Mouse (Mus musculus) forebrain, embryonic 12.5 days (tissue): ENCODE measurements around the gene Dcaf8. TPM values are rescaled to one million over a fixed set of nuclear protein-coding genes. Genes with fewer than 3 reads are reported as not detected.

Experiments
- ATAC-seq: fragments of 200-750 bp; cut with Nextera tagmentation; 2 replicates; pipeline ENCODE4 v1.8.0; 2017; ENCODE audit warnings: moderate TSS enrichment; ENCODE audit not compliant: low FRiP score
- H3K27ac ChIP-seq: fragments of 300-500 bp; sonication (generic); 2 replicates; pipeline ENCODE4 v1.5.1; 2016; ENCODE audit warnings: mild to moderate bottlenecking
- H3K27me3 ChIP-seq: fragments of 300-500 bp; sonication (generic); 2 replicates; pipeline ENCODE4 v1.6.1; 2016; ENCODE audit warnings: mild to moderate bottlenecking
- H3K36me3 ChIP-seq: fragments of 300-500 bp; sonication (generic); replicated peaks from 2 replicates; pipeline ENCODE4 v1.6.1; 2016; ENCODE audit warnings: mild to moderate bottlenecking
- H3K4me1 ChIP-seq: fragments of 300-500 bp; sonication (generic); 2 replicates; pipeline ENCODE4 v1.6.1; 2016
- H3K4me2 ChIP-seq: fragments of 300-500 bp; sonication (generic); 2 replicates; pipeline ENCODE4 v1.6.1; 2016; ENCODE audit warnings: mild to moderate bottlenecking, moderate library complexity
- H3K4me3 ChIP-seq: fragments of 300-500 bp; sonication (generic); replicated peaks from 2 replicates; pipeline ENCODE4 v1.5.1; 2016; ENCODE audit warnings: mild to moderate bottlenecking
- H3K9ac ChIP-seq: fragments of 300-500 bp; sonication (generic); 2 replicates; pipeline ENCODE4 v1.6.1; 2016; ENCODE audit warnings: mild to moderate bottlenecking
- H3K9me3 ChIP-seq: fragments of 300-500 bp; sonication (generic); 2 replicates; pipeline ENCODE4 v1.6.1; 2016
- WGBS: fragments of 180-500 bp; shearing (Covaris S2); methylation state at CpG from one replicate; pipeline ENCODE4 v1.1.7; 2016; 5-methylcytosine and 5-hydroxymethylcytosine counted together
- polyA plus RNA-seq: library from polyadenylated mRNA; unstranded; fragments of >200 nt; fragmentation: Nextera tagmentation; extraction: Ambion mirVana; gene quantifications from 2 replicates; pipeline ENCODE4 v1.2.1, GENCODE M21; 2016

The Dcaf8 gene
- polyA plus RNA-seq, 1 experiment from 2014 or later, result 143 TPM

DNA sequence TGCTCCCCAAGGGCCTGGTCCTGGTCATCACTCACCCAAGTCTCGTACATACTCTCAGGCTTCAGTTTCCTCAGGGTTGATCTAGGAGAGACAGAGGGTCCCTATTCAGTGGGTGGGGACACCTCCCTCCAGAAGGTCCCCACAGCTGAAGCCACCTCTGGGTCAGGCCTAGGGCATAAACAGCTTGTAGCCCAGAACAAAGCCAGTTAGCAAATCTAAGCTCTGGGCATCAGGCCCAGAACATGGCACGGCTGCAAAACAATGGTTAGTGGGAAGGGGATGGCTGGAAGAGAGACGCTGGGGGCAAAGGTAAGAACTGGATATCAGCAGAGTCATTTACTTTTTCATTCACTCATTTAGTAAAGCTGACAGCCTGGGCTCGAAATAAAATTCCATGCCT is 65.9 kb downstream of the Dcaf8 start:
- Histone ChIP-seq H3K9me3 (no peaks in the 10 kb centered on the region), H3K36me3 (no peaks in the 10 kb centered on the region), H3K4me2 (no peak overlapping the region), H3K4me1 (peaks cover 40% of the 10 kb centered on the region), H3K27me3 (no peaks in the 10 kb centered on the region), H3K27ac (no peak overlapping the region), H3K9ac (no peak overlapping the region), H3K4me3 (no peak overlapping the region)
- ATAC-seq, result no peak
- 68% methylated on average over 4 of the region's 4 CpGs for WGBS

DNA sequence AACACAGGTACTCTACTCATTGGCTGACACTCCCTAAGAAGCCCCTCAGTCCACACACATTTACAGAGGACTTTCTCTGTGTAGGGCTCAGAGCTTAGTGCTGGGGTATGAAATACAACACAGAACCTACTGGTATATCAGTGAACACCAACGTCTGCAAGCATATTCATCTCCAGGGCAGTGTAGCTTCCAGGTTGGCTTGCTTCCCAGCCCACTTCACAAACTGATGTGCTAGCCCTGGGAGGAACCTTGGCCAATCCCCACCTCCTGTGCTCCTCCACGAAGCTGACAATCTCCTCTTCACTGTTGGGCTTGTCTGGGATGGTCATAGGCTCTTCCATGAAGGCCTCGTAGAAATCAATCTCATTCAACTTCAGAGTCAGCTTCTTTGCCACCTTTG is 66.9 kb downstream of the Dcaf8 start:
- Histone ChIP-seq H3K4me3 (no peak overlapping the region), H3K4me1 (peaks cover 49% of the 10 kb centered on the region), H3K9ac (no peak overlapping the region), H3K36me3 (no peaks in the 10 kb centered on the region), H3K27ac (0 out of 2 replicates have a peak overlapping the region, but pooled peaks have one; percentile 13), H3K4me2 (no peak overlapping the region), H3K9me3 (no peaks in the 10 kb centered on the region), H3K27me3 (no peaks in the 10 kb centered on the region)
- ATAC-seq, result no peak
- 70% methylated on average over 3 of the region's 3 CpGs for WGBS

DNA sequence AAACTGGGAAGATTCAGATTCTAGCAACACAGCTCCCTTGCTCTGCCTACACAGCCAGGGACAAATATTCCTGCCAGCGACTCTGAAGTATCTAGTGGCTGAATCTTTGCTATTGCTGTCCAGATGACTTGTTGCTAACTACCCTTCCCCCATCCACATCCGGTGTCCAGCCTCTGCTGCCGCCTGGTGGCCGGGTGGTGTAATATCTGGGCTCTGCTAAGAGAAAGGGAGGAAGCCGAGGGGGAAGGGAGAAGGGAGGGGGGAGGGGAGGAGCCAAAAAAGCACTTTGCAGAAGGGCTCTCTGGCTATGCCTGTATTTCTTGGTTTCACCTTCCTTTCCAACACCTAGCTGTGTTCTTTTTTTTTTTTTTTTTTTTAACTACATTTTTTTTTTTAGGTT is 69.3 kb downstream of the Dcaf8 start:
- Histone ChIP-seq H3K9me3 (no peaks in the 10 kb centered on the region), H3K27me3 (no peaks in the 10 kb centered on the region), H3K36me3 (no peaks in the 10 kb centered on the region), H3K9ac (peak overlapping the region; percentile 33; the same call in 1 of the 2 replicates), H3K4me3 (no peak overlapping the region), H3K27ac (peak overlapping the region; percentile 63; the same call in 1 of the 2 replicates), H3K4me1 (peaks cover 66% of the 10 kb centered on the region), H3K4me2 (peak overlapping the region; percentile 40)
- peak; percentile 63 for ATAC-seq
- 0% methylated on average over 5 of the region's 5 CpGs for WGBS

DNA sequence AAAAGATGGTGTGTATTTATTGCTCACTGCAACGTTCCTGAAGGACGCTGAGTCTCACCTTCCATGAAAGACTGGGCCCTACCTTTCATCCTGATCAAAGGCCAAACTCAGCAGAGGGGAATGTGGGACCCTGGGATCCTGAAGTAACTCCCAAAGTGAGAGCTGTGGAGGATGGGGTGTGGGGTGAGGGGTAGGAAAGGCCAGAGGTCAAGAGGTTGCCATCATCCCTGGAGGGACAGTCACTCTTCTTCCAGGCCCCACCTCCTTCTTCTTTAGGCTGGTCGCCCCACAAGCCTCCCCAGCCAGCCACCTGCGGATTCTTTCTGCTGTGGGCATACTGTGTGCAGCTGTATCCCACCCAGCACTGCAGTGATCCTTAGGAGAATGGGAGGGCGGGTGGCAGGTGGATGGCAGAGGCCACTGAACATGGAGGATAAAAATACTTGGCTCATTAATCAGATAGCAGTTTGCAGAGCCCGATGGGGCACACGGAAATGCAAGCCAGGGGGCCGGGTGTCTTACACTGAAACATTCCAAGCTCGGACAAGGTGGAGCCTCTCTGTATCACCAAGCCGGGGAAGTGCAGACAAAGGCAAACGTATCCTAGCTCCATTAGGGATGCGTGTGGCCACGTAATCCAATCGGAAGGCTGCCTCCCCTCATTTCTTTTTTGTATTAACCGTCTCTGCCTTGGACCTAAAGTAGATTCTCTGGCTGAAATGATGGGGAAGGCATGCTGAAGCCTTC is 70.5 kb downstream of the Dcaf8 start:
- 52% methylated on average over 15 of the region's 15 CpGs for WGBS
- no peaks in the 10 kb centered on the region for H3K27me3 ChIP-seq
- peak overlapping the region; percentile 36; the same call in 1 of the 2 replicates for H3K27ac ChIP-seq
- peaks cover 67% of the 10 kb centered on the region for H3K4me1 ChIP-seq
- H3K9me3 ChIP-seq, result no peaks in the 10 kb centered on the region
- no peak overlapping the region for H3K4me2 ChIP-seq
- H3K36me3 ChIP-seq, result no peaks in the 10 kb centered on the region
- no peak overlapping the region for H3K4me3 ChIP-seq
- no peak for ATAC-seq
- H3K9ac ChIP-seq, result no peak overlapping the region

DNA sequence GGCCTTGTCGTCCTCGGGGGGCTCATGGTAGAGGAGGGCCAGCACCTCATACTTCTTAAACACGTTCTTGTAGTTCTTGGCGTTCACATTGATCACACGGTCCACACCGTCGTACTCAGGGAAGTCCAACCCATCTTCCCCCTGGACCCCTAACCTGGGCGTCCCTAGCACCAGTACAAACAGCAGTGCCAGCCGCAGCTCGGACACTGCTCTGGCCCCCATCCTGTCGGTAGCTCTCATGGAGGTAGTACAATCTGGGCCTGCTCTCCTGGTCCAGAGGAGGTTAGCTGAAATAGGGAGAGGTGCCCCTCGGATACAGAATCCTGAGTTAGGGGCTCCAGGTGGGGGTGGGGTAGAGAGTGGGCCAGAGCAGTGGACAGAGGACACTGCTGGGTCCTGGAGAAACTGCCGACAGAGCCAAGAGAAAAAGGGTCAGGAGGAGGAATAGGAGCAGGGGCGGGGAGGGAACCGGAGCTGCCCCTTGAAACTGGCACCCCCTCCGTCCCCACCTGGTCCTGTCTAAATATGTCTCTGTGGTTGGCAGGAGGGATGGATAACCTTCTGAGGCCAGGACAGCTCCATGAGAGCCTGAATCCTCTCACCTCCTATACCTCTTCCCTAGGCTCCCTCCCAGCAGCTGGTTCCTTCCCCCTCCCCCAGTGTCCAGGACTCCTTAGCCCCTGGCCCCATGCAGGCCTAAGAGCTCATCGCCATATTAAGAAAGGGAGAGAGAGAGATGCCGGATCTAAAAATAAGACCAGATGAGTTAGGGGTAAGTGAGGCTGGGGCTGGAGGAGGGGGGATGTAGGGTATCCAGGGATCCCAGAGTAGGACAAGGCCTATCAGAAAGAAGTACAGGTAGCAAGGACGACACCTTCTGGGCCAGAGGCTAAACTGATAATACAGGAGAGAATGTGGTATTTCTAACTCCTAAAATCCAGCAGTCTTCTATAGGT is 71.8 kb downstream of the Dcaf8 start, which contains the start of gene Casq1:
Gene Casq1 (minus strand): TSS at position 418 of the 956 bp plus-strand sequence.
- no peak within 1 kb of the TSS for H3K9ac ChIP-seq
- H3K27ac ChIP-seq, result peak within 1 kb of the TSS; percentile 81
- 77% methylated on average over 19 of the region's 19 CpGs for WGBS

DNA sequence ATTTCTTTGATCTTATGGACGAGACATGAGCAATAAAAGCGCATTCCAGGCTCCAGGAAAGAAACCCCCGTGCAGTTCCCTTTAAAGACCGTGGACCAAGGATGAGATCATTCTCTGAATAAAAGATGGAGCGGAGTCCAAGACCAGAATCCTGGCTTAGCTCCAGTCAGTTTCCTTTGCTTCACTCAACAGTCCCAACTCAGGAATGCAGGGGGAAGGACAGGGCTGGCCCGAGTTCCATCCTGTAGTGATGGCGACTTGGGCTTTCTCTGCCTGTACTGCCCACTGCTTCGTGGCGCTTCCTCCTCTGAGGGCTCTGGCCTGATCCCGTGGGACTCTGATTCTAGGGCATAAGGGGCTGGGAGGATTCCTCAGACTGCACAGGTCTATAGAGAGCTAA is 72.5 kb downstream of the Dcaf8 start:
- Histone ChIP-seq H3K4me3 (no peak overlapping the region), H3K27ac (peak overlapping the region; percentile 81), H3K36me3 (no peaks in the 10 kb centered on the region), H3K27me3 (no peaks in the 10 kb centered on the region), H3K4me2 (no peak overlapping the region), H3K9me3 (no peaks in the 10 kb centered on the region), H3K4me1 (peaks cover 57% of the 10 kb centered on the region), H3K9ac (no peak overlapping the region)
- 47% methylated on average over 10 of the region's 10 CpGs for WGBS
- ATAC-seq, result peak; percentile 57; the same call in 1 of the 2 replicates

More for the DNA sequence above, 71.8 kb downstream of the Dcaf8 start, which contains the start of gene Casq1:
- ATAC-seq, result no peak; the same call in 1 of the 2 replicates
- Histone ChIP-seq H3K9me3 (no peaks in the 10 kb centered on the region), H3K36me3 (no peaks in the 10 kb centered on the region), H3K4me2 (no peak within 1 kb of the TSS), H3K4me3 (no peak within 1 kb of the TSS), H3K4me1 (peaks cover 57% of the 10 kb centered on the region), H3K27me3 (no peaks in the 10 kb centered on the region)

DNA sequence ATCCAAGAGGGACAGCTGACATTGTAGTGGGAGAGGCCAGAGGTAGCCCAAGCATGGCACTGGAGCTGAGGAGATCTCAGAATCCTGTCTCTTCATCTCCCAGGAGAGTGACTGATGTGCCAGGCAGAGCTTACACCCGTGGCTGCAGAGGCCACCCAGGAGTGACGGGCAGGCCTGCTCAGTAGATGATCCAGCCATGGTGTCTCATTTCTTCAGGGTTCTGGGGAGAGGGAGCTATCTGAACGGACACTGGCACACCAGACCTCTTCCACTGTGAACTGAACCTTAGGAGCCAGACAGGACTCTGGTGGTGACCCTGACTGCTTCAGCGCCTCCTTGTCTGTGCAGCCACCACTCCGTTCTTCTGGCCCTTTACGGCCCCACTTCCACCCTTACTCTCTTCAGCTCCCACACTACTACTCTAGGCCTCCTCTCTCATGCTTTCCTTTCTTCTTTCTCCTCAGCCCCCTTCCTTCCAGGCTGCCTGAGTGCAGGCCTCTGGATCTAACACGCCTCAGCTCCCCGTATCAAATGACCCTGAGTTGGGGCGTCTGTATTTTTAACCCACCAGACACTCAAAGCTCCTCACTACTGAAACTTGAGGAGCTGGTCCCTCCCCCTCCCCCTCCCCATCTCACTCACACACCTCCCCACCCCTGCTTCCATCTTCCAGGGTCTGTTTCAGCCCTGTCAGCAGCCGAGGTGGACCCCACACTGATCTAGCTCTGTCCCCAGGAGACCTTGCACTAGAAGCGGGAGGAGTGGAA is 73.6 kb downstream of the Dcaf8 start:
- H3K9ac ChIP-seq, result peak overlapping the region; percentile 21; the same call in 1 of the 2 replicates
- no peak for ATAC-seq
- no peak overlapping the region for H3K4me2 ChIP-seq
- no peaks in the 10 kb centered on the region for H3K27me3 ChIP-seq
- peak overlapping the region; percentile 57 for H3K27ac ChIP-seq
- WGBS, result 43% methylated on average over 11 of the region's 11 CpGs
- no peaks in the 10 kb centered on the region for H3K9me3 ChIP-seq
- H3K4me1 ChIP-seq, result peaks cover 57% of the 10 kb centered on the region
- no peak overlapping the region for H3K4me3 ChIP-seq
- no peaks in the 10 kb centered on the region for H3K36me3 ChIP-seq

DNA sequence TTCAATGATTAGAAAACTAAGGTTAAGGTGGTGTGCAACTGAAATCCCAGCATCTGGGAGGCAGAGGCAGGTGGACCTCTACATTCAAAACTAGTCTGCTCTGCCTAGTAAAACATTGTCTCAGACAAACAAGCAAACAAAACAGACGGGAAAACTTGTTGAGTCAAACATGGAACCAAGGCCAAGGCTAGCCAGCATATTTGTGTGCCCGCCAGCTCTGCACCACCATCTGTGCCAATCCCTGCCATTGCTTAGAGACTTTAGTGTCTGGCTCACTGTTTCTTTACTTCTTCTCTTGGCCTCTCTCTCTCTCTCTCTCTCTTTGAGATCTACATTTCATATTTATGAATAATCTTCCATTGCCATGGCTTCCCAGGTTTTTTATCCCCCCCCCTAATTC is 80.3 kb downstream of the Dcaf8 start:
- no peak overlapping the region for H3K4me2 ChIP-seq
- no peak for ATAC-seq
- no peaks in the 10 kb centered on the region for H3K4me1 ChIP-seq
- H3K9ac ChIP-seq, result no peak overlapping the region
- 86% methylated on average over 2 of the region's 2 CpGs for WGBS
- no peaks in the 10 kb centered on the region for H3K27me3 ChIP-seq
- no peak overlapping the region for H3K27ac ChIP-seq
- no peaks in the 10 kb centered on the region for H3K9me3 ChIP-seq
- H3K4me3 ChIP-seq, result no peak overlapping the region
- H3K36me3 ChIP-seq, result no peaks in the 10 kb centered on the region

DNA sequence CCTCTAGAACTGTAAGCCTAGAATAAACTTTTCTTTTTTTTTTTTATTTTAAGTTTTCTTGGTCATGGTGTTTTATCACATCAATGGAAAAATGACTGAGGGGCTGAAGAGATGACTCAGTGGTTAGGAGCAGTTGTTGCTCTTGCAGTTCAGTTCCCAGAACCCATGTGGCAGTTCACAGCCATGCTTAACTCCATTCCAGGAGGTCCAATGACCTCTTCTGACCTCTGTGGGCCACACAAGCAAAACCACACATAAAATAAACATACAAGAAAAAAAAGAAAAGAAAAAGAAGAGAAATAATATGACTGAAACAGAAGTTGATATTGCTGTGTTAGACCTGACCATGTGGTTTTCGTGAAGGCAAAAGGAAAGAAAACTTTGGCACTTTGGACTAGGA is 81.3 kb downstream of the Dcaf8 start:
- no peak for ATAC-seq
- no peak overlapping the region for H3K27ac ChIP-seq
- H3K9me3 ChIP-seq, result no peaks in the 10 kb centered on the region
- H3K4me2 ChIP-seq, result no peak overlapping the region
- 84% methylated on average over 1 of the region's 1 CpGs for WGBS
- H3K27me3 ChIP-seq, result no peaks in the 10 kb centered on the region
- H3K4me1 ChIP-seq, result no peaks in the 10 kb centered on the region
- no peak overlapping the region for H3K4me3 ChIP-seq
- H3K36me3 ChIP-seq, result no peaks in the 10 kb centered on the region
- H3K9ac ChIP-seq, result no peak overlapping the region

DNA sequence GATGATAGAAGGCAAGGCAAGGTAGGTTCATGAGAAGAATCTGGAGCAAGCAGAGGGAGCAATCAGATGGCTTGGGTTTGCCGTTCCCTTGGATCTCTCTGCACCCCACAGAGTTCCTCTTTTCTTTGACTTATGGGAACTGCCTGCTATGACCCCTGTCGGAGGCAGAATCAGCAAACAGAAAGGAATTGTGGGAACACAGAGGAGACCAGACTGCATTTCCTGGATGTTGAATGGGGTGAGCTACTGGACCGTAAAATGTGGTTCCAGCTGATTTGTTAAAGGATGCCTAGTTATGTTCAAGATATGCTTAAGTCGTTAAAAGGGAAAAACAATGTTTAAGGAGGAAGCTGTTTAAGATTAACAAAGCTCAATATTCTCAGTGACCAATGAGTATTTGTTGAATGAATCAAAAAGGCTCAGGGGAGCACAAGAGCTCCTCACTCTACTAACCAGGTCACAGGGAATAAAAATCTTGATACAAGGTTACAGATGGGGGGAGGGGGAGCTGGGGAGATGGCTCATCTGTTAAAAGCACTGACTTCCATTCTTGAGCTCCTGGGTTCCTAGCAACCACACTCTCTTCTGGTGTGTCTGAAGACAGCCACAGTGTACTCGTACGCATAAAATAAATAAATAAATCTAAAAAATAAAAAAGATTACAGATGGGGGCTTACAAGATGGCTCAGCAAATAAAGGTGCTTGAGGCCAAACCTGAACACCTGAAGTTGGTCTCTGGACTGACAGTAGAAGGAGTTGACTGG is 93.2 kb downstream of the Dcaf8 start:
- 38% methylated on average over 6 of the region's 6 CpGs for WGBS
- H3K4me2 ChIP-seq, result no peak overlapping the region
- H3K4me3 ChIP-seq, result no peak overlapping the region
- peaks cover 35% of the 10 kb centered on the region for H3K4me1 ChIP-seq
- H3K27me3 ChIP-seq, result peaks cover 12% of the 10 kb centered on the region
- H3K9me3 ChIP-seq, result no peaks in the 10 kb centered on the region
- no peaks in the 10 kb centered on the region for H3K36me3 ChIP-seq
- no peak overlapping the region for H3K9ac ChIP-seq
- H3K27ac ChIP-seq, result peak overlapping the region; percentile 73; the same call in 1 of the 2 replicates
- no peak for ATAC-seq

DNA sequence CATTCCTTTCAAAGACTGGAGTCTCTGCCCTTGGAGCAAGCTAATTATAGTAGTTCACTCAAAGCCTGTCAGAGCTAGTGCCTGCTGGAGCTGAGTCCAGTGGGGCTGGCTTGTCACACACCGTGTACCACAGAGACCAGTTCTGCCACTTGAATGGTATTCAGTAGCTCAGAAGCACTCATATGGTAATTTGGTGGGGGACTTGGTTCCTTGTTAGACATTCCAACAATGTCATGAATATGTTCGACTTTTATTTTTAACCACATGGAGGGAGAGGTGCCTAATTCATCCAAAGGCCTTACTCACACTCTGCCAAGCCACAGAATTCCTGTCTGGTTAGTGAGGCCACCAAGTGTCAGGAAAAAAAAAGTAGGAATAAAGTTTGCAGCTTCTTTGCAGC is 94.5 kb downstream of the Dcaf8 start:
- no peak overlapping the region for H3K4me2 ChIP-seq
- 11% methylated on average over 2 of the region's 2 CpGs for WGBS
- ATAC-seq, result peak; percentile 92
- peak overlapping the region; percentile 81 for H3K27ac ChIP-seq
- no peaks in the 10 kb centered on the region for H3K9me3 ChIP-seq
- peaks cover 35% of the 10 kb centered on the region for H3K4me1 ChIP-seq
- H3K4me3 ChIP-seq, result no peak overlapping the region
- peaks cover 12% of the 10 kb centered on the region for H3K27me3 ChIP-seq
- no peaks in the 10 kb centered on the region for H3K36me3 ChIP-seq
- no peak overlapping the region for H3K9ac ChIP-seq
